Mouse (Mus musculus) gastrocnemius, adult 8-10 months (tissue): ENCODE results near the gene 1500009C09Rik. TPM values are rescaled to one million over a fixed set of nuclear protein-coding genes. Genes with fewer than 3 reads are reported as not detected.
A peak's percentile ranks its signal among the peaks of the same experiment; 100 is the strongest.

Experiments
- DNase-seq, 2 experiments: peaks; one replicate each; pipeline ENCODE4 v3.0.0; 2022; ENCODE audit warnings: low spot score in 2 of 2
- total RNA-seq, 4 experiments: library from RNA; stranded (reverse); gene quantifications; 2 replicates each; pipeline ENCODE4 v1.2.4; 2022

Gene 1500009C09Rik
- total RNA-seq, 4 experiments from 2014 or later: not detected

DNA sequence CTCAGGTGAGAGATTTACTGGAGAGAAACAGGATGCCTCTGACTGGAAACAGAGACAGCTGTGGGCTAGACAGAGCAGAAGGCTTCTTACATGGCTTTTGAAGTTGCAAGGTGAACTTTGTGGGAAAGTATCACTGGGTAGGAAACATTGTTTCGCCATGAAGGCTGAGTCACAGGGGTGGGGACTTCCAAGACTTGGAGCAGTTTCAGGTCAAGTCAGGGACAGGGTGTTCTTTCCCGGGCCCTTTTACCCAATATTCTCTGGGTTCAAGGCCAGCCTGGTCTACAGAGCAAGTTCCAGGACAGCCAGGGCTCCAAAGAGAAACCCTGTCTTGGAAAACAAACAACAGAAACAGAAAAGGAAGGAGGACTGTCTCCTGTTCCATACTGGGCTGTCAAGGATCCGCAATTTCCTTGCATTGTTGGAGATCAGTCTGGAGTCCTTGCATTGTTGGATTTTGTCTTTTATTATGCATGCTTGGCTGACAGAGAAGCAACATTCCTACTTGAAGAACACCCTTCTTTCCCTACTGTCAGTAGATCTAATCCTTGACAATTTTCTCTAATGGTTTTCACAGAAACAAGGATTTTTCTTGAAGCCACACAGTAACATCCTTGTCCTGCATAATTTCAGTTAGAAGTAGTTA is 4.9 kb upstream of the 1500009C09Rik start:
- no peak for DNase-seq

DNA sequence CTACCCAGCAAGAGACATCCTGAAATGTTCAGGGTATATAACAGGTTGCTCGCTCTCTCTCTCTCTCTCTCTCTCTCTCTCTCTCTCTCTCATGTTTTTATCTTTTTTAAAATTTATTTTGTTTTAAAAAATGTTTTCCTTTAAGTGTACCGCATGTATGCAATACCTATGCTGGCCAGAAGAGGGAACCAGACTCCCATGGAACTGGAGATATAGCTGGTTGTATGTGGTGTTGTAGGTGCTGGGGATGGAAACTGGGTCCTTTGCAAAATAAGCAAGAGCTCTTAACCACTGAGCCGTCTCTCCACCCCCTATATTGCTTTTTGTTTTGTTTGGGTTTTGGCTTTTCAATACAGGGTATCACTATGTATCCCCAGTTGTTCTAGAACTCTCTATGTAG is 618 bp upstream of the 1500009C09Rik start:
- no peak for DNase-seq

DNA sequence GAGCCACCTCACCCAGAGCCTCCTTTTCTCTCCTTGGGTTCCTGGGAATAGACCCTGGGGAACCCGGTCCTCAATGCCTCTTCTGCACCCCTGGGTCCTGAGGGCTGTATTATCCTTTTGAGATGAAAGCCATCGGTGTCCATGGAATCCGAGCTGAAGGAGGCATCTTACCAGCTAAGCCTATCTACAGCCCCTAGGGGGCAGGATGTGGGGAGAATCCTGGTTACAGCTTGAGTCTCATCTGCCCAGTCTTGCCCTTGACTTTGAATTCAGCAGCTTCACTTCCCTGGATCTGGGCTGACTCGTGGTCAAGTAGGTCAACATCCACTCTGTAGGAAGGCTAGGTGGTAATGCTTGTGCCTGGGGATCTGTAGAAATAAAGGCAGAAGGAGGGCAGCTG is 3.1 kb downstream of the 1500009C09Rik start:
- DNase-seq: no peak

DNA sequence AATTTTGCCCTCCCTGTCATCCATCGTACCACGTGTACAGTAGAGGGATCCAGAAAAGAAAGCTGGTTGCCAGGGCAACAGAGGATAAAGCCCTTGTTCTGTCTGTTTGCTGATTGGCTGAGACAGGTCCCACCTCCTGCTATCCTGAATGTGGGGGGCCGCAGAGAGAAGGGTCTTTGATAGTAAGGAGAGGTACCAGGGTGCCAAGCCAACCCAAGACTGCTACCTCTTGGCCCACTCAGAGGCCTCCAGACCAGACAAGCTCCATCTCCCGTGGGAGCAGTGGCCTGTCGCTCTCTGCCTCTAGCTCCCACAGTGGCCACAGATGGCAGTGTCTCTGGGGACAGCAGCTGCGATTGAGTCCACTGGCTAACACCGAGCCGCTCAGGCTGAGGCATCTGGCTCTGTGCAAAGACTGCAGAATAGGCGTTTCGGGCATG is 3.8 kb downstream of the 1500009C09Rik start:
- no peak for DNase-seq

DNA sequence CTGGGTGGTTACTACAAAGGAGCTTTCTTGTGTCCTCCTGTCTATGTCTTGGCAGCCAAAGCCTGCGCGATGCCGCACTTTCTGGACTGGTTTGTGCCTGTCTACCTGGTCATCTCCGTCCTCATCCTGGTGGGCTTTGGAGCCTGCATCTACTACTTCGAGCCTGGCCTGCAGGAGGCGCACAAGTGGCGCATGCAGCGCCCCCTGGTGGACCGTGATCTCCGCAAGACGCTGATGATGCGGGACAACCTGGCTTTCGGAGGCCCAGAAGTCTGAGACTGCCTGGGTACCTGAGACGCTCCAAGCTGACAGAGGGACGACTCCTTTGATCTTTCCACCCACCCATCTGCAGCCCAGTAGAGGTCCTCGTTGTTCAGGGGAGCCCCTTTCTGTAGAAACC is 7.3 kb downstream of the 1500009C09Rik start:
- DNase-seq: peak in 1 of 2 experiments; percentile 21

DNA sequence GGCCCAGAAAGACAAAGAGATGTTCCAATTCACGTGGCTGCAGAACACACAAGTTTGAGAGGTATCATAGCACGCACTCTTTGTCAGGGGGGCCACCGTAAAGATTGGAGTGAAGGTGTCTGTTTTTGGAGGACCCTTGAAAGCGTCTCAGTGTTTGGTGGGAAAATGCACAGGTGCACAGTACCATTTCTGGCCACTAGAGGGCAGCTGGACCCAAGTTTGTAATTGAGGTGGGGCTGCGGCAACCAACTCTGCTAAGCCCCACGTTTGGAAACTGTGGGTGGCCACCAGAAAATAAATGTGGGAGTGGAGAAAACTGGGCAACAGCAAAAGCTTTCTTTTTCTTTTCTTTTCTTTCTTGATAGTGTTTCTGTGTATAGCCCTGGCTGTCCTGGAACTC is 14.2 kb downstream of the 1500009C09Rik start:
- peak; percentile 13 to 39 for DNase-seq

DNA sequence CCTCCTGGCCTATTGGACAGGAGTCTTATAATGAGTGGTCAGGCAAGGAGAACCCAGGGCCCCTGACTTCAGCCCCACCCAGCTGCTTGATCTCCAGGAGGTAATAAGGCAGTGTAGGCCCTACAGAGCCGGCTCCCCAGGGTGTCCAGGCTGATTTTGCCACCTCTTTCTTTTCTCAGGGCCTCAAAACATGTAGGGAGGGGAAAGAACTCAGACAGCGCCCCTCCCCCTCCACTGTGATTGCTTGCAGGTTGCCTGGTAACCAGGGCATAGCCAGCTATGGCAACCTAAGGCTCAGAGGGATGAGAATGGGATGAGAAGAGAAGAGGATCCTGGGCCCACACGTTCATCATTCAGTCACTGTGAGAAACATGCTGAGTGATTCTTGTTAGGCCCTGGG is 16.0 kb downstream of the 1500009C09Rik start:
- DNase-seq: no peak

DNA sequence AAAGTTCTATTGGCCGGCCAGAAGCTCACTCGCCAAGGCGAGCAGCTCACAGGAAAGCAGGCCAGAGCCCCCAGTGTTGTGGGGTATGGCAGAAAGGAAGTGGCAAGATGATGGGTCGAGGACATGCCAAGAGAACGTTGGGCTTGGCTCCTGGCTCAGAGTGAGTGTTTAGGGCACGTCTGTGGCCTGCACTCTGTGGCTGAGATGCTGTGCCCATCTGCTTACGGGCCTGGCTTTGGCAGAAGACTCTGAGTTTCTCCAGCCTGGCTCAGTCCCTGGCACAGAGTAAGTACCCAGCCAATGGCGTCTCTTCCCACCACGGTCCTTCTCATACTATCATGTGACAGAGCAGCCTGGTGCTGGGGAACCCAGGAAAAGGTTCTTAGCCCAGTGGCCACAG is 16.6 kb downstream of the 1500009C09Rik start:
- DNase-seq: no peak

DNA sequence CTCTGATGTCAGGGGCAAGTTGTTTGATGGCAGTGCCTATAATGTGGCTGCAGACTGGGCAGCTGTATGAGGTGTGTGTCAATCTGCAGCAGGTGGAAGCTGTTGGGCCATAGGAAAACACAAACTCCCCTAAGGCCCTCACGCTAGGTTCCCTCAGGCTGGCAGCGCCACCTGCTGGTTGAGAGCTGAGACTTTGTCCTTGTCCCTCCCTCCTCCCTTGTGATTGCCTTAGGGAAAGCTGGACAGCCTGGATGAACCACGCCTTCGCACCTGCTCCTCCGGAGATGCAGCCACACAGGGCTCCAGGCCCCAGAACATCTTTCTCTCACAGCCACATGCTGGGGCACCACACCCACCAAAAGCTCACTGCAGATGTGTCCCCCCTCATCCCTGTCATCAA is 19.0 kb downstream of the 1500009C09Rik start:
- peak in 1 of 2 experiments; percentile 15 for DNase-seq

DNA sequence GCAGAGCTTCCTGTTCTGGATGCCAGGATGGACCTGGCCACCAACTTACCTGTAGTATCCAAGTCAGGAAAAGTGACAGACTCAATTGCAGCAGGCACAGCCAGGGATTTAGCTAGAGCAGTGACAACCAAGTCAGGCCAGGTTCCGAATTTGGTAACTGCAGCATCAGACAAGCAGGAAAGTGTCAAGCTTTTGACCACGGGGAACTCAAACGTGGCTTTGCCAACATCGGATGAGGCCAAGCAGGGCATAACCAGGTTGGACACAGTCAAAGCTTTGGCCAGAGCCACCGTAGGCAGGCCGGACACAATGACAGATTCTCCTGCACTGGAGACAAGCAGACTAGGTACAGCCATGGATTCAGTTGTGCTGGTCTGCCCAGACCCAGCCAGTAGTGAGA is 20.1 kb downstream of the 1500009C09Rik start:
- no peak for DNase-seq

DNA sequence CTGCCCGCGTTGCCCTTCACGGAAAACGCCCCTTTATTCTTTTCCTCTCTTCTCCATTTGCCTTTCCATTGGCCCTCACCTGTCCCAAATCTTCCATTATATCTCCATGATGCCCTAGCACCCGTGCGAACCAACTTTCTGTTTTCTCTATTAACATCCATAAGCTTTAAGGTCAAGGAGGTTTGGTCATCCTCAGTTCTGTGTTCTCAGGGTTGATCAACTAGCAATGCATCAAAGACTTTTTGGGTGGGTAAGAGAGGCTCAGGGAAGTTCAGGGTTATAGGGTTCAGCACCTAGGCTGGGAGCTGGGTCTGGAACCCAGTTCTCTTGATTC is 22.4 kb downstream of the 1500009C09Rik start, which contains the start of gene Sept3:
Gene Sept3, plus strand, starts transcription at position 301 of the 334 bp plus-strand sequence.
- DNase-seq: no peak

DNA sequence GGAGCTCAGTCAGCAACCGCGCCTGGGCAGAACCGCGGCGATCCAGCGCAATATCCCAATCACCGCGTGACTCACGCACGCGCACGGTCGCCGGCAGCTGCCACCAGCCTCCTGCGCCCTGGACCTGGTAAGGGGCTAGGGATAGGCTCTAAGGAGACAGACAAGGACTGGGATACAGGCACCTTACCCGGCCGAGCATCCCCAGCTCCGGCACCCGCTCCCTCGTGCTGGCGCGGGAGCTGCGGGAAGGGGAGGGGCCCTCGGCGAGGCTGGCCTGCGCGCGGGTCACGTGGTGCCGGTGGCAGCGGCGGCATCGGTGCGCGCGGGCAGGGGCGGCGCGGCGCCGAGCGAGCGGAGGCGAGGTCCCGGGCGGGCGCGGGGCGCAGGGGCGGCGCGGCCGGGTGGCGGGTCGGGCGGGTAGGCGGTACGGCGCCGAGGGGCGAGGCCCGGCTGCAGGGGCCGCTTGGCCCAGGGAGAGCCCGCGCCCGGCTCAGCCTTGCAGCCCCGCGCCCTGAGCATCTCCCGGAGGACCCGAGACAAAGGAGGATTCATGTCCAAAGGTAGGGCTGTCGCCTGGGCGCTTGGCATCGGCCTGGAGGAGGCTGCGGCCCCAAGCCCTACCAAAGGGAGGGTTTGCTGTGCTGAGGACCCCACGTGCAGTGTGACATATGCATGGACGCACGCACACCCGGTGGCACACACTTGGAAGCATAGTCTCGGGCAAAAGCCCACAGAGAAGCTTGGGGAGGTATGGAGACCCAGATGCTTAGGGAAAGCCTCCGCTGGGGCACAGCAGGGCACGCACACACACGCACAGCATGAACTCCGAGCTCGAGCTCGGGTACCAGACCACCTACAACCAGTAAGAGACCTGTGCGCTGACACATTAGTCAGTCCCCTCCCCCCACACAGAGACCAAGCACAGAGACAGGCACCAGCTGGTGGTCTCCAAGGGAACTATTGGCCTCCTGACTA is 23.0 kb downstream of the 1500009C09Rik start:
- DNase-seq: no peak

DNA sequence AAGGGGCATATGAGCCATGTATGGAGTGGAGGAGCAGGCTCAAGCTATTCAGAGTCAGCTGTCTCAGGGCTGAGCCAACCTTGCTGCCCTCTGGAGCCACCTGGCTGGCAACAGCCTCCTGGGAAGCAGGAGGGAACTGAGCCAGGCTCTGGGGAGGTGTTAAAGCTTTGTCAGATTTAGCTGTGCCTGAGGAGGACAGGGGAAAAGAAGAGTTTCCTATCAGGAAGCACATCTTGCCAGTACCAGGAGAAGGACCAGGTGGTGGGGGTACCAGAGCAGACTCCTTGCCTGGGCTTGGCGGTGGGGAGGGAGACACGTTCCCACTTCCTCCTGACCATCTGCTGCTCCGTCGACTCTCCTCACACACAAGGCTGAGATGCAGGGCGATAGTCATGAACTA is 25.4 kb downstream of the 1500009C09Rik start:
- DNase-seq: no peak

DNA sequence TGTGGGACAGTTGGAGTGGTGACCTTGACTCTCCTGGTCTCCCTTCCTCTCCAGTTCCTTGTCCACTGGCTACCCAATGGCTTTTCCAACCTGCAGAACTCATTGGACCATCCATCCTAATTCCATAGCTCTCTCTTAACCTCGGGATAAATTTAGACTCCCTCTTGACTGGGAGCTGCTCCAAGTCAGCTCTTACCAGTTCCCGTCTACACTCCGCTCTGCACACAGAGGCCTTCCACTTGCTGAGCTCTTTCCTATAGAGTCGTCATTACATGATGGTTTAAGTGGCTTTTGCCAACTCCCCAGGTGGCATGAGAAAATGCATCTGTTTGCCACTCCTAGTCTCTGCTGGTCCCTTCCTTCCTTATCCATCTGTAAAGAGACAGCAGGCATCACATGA is 28.4 kb downstream of the 1500009C09Rik start:
- DNase-seq: no peak

DNA sequence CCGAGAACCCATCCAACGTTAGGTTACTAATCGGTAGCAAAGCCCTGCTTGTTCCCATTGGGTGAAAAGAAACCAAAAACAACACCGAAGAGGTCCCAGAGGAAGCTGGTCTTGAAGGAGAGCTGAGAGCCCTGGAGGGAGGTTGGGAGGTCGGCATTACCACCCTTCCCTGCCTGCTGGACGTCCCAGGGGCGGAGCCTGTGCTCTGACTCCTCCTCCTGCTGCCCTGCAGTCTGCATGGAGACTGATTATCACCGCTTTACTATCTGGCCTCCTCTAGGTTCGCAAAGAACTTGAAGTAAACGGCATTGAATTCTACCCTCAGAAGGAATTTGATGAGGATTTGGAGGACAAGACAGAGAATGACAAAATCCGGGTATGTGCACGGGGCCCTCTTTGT is 34.0 kb downstream of the 1500009C09Rik start:
- DNase-seq: no peak

DNA sequence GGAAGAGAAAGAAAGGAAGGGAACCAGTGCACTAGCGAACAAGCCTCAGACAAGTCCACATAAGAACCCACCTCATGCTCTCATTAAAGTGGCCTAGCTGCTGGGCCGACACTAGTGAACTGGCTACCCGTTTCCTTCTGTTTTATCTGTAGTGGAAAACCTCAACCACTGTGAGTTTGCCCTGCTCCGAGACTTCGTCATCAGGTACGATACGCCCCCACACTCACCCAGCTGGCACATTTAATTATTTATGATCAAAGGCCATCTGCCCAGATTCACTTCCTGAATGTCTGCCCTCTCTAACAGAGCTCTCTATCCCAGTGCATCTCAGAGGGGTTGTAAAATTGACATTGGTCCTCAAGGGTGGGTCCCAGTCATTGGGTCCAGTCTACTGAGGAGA is 38.1 kb downstream of the 1500009C09Rik start:
- no peak for DNase-seq

DNA sequence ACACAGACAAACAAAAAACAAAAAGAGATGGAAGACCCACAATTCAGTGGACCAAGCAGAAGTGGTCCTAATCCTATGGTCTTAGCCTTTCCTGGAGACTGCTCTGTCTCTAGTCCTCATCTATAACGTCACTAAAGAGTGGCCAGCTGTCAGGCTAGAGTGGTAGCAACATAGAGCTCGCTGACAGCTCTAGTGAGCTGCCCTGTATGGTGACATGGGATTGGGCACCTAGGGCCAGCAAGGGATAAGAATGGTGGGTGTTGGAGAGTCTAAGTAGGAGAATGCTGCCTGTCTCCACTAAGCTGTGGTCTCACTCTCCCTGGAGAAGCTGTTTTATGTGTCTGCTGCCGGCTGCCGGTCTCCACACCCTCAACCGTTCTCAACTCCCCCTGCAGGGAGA is 40.7 kb downstream of the 1500009C09Rik start:
- DNase-seq: no peak

DNA sequence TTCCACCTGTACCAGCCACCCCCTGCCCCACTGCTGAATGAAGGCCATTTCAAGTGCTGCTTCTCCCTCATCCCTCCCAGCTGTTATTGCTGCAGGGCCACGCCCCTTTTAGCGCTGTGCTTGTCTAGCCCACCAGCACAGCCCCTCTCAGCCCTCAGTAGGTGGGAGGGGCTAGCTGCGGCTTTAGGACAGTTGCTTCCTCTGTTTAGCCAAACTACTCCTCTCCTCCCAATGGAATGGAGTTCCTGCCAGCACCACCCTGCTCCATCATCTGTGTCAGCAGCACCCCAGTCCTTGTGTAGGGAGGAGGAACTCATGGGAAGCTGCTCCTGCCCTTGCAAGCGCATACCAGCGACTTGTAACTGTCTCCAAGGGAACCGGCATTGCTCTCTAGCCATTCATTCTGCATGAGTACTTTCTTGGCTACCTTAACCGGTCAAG is 41.1 kb downstream of the 1500009C09Rik start:
- no peak for DNase-seq

DNA sequence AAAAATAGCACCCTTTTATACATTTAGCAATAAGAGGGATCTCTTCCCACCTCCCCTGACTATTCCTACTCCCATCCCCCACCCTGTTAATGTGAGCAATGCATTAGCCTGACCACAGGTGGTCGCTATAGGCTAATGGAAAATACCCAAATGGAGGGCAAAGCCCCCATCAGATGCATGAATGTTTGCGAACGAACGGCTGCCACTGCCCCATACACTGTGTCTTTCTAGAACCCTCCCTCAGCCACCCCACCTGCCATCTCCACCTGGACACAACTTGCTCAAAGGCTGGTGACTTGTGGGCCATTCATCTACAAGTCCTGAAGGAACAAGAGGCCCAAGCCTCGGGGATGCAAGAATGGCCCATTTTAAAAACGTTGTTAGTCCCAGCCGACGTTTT is 41.9 kb downstream of the 1500009C09Rik start:
- DNase-seq: no peak

DNA sequence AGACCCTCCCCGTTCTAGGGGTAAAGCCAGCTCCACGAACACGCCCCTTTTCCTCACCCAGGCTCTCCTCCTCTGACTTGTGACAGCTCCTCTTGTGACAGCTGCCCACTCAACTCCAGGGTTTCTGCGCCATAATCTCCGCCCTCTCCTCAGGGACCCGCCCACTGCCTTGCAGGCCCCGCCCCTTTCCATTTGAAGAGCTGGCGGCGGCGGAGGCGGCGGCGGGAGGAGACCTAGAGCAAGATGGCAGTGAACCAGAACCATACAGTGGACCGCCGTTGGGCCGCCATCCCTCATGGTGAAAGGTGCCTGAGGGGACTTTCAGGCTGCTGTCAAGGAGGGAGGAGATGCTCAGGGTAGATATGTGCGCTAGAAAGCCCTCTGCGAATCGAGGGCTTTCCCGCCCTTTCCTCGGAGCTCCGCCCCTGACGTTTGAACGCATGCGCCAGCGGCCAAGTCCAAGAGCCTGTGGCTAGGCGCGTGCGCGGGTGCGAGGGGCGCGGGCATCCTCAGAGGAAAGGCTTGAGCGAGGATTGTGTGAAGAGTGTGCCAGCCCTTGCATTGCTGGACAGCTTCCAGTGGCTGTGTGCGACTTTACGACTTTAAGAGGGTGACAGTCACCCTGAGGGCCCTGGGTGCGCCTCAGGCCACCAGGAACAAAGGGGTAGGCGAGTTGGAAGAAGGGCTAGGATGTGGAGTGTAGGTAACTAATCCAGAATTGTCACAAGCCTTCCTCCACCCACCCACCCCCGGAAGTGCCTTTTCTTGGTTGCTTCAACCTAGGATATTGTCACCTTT is 46.8 kb downstream of the 1500009C09Rik start, which contains the start of gene Wbp2nl:
Gene Wbp2nl, plus strand, starts transcription at position 191 of the 798 bp plus-strand sequence.
- no peak for DNase-seq

DNA sequence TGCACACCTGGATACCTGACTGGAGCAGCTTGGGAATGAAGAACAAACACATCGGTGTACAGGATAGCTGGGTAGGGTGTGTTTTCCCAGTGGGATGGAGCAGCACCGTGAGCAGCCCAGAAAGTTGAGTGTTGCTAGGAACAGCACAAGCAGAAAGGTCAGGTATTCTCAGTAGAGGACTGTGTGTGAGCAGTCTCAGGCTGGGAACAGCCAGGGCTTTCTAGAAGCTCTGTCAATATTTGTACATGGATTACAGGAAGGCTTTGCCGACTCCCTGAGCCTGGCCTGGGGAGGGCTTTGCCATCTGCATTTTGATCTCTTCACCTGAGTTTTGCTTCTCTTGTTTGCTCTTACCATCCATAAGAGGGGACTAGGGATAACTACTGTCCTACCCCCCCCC is 54.9 kb downstream of the 1500009C09Rik start:
- no peak for DNase-seq

DNA sequence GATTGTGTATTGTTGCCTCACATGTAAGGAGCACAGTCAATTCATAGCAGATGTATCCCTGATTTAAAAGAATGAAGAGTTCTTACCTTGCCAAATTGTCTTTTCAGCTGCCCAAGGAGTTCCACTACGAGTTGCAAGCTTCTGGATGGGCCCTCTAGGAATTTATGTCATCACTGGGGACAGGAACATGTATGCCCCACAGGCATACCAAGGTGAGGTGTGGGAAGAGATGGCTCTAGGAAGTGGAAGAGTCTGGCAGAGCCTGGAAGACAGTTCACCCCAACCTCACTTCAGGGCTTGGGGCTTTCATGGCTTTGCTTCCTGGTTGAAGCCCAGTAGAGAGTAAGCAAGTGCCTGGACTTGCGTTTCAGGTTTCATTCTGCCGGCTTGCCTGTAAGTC is 56.2 kb downstream of the 1500009C09Rik start:
- DNase-seq: no peak
